Mouse (Mus musculus) CD8-positive naive resting alpha-beta T cell, adult 57 days (primary cell): ENCODE results near the gene Drd5. TPM values are rescaled to one million over a fixed set of nuclear protein-coding genes. Genes with fewer than 3 reads are reported as not detected.

Experiments used
- total RNA-seq: library from RNA; stranded (reverse); gene quantifications from one replicate; pipeline ENCODE4 v1.2.4, GENCODE M21; 2023

Gene Drd5
- total RNA-seq, result 0.15 TPM

DNA sequence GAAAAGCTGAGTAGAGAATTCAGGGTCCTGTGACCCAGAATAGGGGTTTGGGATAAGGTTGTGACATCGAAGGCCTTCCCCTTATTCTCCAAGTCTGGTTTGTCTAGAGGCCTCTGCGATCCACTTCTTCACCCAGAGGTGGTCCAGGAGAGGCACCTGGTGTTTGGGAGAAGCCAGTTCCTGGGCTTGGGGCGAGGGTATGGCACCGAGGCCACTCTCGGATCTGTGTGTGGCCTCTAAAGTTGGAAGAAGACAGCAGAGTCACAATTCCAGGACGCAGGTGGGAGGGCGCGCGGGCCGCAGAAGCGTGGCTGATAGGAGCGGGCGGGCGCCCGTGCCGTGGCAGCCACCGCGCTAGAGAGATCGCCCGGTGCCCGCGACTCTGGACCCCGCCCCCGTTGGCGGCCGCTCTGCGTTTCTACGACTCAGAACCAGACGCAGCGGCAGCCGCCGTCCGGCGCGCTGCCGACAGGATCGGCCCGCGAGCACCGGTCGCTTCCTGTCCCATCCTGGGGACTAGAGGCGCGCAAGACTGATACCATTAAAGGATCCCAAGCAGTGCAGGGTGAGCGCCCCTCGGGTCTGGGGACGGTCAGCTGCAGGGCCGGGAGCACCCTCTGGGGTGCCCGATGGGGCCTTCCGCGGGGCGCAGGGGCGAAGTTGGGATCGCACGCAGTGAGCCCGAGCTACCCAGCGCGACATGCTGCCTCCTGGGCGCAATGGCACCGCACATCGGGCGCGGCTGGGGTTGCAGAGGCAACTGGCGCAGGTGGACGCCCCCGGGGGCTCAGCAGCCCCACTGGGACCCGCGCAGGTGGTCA is at the start of gene Drd5:
Drd5 (plus strand) TSS at position 402 of the 821 bp plus-strand sequence.

DNA sequence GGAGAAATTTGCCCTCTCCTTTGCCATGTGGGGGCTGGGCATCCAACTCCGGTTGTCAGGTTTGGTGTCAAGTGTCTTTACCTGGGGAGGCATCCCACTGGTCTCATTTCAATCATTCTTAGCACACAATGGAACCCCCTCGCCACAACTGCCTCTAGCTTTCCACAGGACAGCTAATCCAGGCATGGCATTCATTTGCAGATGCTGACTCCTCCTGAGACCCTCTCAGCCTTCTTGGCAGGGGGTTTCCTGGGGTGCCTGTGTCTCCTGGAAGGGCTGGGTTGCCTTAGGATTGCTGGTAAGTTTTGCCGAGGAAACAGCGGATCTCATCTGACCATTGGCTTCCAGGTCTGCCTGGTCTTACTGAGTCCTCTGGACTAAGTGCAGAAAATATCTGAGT is 43.4 kb upstream of the Drd5 start, which contains the start of gene Otop1:
Otop1 (plus strand) TSS at position 202 of the 400 bp plus-strand sequence.

Other genes with a start within 250 kb of the Drd5 start
- gene Nsg1, start 159.5 kb upstream of the Drd5 start, total RNA-seq, result not detected
- 17.9 TPM for gene Zbtb49, start 98.9 kb upstream of the Drd5 start, total RNA-seq
- gene Lyar, start 98.9 kb upstream of the Drd5 start, total RNA-seq, result 32.1 TPM
- gene Tmem128, start 59.2 kb upstream of the Drd5 start, total RNA-seq, result 81.9 TPM
- not detected for gene Otop1, start 43.4 kb upstream of the Drd5 start, total RNA-seq
- gene Slc2a9, start 183.8 kb downstream of the Drd5 start, total RNA-seq, result 24.4 TPM
- 318 TPM for gene Wdr1, start 243.9 kb downstream of the Drd5 start, total RNA-seq